Mouse (Mus musculus) right cerebral cortex, postnatal 4 days (tissue): ENCODE measurements at regions not wholly inside any gene's neighbourhood (a gene's known extent, or its start where the extent isn't known, plus 50 kb on each side); places are given as distances from the start of the nearest gene placed in this dataset.

Experiments
- DNase-seq: peaks from one replicate; pipeline ENCODE4 v3.0.0-alpha.2; 2022

DNA sequence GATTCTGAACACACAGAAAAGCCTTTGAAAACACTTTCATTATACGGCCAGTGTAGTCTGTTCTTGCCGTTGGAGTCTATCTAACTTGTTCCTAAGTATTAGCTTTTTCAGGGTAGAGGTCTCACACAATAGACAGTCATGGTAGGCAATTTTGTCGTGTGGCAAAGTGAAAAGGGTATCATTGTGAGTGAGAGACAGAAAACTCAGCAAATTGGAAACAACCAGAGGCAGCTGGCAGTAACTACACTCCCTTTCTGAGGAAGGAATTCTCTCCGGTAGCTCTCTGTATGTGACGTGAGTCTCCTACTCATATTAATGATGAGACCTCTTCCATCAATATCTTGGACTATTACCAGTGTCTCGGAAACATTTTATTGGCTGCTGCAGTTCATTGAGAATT is 413.8 kb upstream of the Hnrnpa3 start:
- DNase-seq: no peak

DNA sequence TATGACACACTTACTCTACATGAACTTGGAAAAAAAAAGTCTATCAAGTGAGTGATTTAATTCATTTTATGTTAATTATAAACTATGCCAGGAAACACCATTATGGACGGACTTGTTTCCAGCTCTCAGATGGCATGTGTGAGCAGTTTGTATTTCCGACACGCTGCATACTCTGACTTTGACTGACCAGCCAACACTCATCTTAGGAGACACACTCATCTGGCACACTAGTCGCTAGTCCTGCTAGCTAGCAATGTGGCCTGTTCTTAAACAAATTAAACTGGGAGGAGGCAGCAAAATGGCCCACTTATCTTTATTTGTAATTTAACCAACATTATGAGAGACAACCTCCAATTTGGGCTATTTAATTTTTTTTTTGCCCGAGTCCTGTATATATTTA is 413.4 kb upstream of the Hnrnpa3 start:
- no peak for DNase-seq

DNA sequence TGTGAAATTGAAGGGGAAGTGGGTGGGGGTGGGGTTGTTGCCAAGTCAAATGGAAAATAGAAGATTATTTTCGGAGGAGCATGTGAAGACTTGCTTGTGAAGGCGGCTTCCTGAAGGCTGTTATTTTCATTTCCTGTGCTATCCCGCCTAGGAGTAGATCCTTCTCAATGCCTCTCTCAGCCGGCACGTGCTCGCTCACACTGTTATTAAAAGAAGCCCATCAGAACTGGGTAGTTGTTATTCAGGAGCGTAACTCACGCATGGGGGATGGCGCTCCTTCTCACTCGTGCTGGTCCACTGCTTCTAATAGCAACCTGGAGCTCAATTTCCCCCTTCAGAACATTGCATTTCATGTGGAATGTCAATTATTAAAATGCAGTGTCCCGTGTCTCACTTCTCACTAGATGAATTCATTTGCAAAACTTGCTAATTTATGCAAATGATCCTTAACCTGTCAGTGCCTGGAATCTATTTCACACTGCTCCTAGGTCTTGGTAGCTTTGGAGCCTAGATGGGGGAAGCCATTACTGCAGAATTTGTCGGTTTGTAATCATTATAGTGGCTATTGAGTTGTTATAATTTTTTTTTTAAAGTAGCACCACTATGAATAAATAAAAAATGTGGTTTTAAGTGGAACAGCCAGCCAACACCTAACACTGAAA is 412.8 kb upstream of the Hnrnpa3 start:
- no peak for DNase-seq

DNA sequence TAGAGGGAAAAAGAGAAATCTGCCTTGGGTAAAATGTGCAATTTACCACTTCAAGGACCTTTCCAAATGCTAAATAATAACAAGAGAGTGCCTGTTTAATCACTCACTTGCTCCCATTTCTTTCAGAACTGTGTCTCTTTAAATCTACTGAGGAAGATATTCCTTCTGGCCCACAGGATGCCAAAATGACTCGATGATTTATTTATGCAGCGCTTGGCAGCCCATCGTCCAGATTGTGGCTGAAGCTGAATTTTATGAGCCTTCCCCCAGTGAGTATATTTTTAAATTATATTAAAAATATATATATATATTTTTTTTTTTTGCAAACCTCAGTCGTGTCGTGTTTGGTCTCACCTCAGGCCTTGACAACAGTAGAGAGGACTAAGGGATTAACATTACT is 410.8 kb upstream of the Hnrnpa3 start:
- DNase-seq: no peak

DNA sequence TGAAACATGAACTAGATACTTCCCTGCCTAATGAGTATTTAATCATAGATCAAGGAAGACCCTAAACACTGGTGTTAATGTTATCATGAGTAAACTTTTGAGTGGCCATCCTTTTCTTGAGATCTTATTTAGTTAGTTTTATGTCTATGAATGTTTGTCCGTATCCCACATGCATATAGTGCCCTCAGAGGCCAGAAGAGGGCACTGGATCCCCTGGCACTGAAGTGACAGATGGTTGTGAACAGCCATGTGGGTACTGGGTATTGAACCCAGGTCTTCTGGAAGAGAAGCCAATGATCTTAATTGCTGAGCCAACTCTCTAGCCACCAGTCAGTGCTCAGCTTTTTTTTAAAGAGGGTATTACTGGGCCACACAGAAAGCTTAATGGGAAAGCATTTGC is 408.6 kb upstream of the Hnrnpa3 start:
- no peak for DNase-seq

DNA sequence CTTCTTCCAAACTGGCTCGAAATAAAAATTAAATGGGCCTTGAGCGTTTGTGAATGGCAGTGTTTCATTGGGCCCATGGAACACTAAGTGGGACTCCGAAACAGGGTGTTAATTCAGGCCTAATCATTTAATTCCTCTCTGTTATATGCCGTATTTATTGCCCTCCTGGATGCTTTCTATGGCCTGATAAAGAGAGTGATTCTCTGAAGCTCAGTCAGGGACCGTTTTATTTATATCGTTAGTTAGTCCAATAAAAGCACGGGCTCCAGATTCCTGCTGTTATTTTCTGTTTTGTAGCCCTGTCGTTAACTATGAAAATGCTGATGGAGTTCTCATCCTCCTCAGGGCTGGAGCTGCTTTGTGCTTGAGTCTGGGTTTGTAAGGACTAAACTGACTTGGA is 406.2 kb upstream of the Hnrnpa3 start:
- DNase-seq: no peak

DNA sequence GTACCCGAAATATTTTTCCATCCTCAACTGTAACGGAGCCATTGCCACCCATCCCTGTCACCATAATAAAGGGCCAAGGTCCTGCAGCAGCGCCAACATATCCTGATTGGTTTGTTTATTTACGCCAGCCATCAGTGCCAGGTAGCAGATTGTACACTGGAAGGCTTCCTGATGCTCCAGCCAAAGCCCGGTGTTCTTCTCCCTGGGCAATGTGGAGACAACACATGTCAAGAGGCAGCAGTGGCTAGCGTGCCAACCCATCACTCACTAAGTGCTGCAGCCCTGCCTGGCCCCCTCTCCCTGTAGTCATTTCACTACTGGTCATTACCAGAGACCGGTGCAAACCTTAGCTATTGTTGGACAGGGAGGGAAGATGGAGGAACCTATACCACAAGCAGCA is 393.8 kb upstream of the Hnrnpa3 start:
- no peak for DNase-seq

DNA sequence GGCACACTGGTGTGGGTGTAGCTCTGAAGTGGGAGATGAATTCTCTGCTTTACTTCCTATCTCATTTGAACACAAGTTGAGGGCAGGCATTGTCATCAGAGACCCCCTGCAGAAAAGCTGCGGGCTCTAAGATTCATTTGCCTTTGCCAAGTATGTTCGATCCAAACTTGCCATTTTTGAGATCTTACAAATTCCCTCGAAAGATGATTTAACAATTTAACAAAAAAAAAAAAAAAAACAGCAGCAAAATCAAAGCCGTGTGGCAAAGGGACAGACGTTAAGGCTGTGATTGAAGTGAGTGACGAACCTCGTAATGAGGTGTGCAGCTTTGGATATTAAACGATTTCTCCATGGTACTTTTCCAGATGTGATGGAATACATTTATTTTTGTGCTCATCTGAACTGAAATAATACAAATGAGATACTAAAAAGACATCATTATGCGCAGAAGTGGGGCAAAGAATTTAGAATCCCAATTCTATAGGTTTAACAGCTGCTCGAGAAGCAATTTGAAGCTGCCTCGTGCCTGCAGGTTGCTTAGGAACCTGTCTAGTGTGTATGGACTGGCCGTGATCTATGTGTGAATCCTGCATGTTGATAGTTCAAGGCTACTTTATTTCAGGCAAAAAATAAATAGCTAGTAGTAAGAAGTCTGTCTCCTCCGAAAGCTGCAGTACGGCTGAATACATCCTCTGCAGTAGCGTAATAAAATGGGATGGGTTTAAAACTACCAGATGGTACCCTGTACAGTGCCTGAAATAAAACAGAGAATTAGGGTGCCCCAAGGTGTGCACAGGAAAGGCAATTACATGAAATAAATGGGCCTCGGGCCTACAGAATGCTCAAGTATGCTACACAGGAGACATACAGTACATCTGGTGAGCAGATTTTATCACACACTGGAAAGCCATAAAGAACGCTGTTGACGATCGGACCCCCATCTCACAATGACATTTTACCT is 393.0 kb upstream of the Hnrnpa3 start:
- no peak for DNase-seq

DNA sequence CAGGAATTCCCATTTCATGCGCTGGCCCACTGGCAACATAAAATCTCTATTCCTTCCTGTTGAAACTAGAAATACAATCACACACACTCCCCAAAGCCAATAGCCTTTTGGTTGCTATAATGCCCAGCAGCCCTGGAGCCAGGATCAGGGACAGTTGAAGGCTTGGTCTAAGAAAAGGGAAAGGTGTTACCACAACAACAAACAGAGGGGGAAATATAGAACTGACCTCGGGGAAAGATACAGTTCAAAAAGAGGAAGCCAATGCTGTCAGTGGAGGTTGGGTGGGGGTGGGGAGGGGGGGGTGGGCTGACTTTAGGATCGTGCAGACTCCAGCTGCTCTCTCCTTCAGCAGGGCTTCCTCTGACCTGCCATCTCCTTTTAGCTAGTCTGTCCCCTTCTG is 391.1 kb upstream of the Hnrnpa3 start:
- no peak for DNase-seq

DNA sequence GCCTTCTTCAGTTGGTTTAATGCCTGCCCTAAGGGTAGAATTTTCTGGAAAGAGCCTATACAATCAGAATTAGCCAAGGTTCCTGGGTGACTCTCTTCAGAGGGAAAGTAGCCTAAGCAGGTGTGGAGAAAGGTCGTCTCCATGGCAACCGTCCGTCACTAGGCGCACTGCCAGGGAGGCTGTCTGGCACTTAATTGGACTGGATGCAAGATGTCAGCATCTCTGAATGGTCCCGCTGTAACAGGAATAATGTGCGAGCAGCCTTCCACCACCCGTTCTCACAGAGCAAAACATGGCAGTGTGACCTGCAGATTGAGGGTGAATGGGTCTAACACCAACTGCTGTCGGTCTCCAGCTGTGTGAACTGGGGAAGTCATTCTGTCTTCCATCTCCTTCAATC is 389.6 kb upstream of the Hnrnpa3 start:
- DNase-seq: peak; percentile 40

DNA sequence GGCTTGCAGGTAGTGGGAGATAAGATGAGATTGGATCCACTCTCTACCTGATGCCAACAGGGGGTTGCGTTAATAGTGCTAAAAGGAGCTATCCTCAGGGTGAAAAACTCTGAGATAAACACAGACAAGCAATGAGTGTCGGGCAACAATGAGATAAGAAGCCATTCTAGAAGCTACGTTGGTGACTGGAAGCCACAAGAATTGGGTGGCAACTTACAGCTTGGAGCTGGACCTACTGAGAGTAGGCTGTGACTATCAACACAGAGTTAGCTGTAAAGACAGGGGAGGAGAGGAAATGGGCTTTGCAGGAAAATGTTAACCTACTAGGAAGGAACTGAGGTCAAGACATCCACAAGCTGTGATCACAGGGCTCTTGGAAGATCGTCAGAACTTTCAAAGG is 388.9 kb upstream of the Hnrnpa3 start:
- no peak for DNase-seq

DNA sequence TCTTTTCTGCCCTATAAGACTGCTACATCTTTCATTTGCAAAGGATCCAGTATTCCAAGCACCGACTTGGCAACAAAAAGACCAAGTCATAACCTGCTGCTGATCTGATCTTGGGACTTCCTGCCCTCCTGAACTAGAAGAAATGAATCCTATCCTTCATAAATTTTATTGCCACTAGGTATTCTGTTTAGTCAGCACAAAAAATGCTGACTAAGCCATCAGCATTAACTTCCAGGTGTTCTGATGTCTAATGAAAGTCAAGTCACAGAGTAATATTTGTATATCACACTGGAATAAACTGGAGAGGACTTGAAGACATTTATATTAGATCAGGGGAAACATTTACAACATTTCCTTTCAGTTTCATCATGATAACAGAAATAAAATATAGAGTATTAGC is 371.2 kb upstream of the Hnrnpa3 start:
- no peak for DNase-seq

DNA sequence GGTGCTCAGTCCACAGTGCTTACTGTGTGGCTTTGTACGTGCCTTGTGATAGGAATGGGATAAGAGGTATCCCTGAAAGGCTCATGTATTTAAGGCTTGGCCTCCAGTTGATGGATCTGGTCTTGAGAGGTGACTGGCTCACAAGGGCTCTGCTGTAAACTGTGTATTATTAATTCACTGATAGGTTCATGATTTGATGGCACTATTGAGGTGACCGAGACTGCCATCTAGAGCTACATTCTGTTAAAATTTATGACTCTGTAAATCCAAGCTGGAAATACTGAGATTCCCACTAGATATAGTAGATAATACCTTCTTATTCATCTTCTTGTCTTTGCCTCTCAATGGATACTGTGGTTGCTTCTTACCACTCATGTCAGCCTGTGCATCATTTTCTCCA is 367.4 kb upstream of the Hnrnpa3 start:
- DNase-seq: no peak

DNA sequence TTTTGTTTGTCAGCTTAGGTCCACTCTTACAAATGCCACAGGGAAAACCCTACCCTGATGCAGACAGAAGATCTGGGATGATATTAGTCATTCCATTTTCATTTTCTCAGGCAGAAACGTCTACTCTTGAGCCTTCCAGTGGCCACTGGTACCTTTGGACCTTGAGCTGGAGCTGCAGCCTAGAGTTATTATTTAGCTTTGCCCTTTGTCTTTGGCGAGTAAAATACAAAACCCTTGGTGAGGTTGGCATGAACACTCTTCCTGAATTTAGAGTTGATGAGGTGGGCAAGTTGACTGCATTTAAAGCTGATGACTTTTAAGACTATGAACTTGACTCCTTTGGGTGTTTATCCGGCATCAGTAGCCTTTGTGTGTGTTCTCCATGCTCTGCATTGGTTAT is 352.2 kb upstream of the Hnrnpa3 start:
- no peak for DNase-seq

DNA sequence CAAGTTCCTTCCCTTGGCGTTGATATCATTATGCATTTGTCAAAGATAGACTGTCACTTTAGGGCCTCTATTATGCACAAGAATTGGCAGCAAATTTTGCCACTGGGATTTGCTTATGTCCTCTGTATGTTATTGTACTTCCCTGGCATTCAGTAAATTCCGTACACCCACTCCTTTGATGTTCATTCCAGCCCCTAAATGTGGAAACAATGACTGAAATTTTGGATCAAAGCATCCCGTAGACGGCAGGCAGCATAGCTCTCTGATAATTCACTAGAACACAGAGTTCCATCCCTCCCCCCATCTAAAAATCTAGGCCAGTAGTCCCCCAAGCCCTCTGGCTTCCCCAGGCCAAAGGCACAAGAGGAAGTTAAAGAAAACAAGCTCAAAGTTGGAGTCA is 347.9 kb upstream of the Hnrnpa3 start:
- no peak for DNase-seq

DNA sequence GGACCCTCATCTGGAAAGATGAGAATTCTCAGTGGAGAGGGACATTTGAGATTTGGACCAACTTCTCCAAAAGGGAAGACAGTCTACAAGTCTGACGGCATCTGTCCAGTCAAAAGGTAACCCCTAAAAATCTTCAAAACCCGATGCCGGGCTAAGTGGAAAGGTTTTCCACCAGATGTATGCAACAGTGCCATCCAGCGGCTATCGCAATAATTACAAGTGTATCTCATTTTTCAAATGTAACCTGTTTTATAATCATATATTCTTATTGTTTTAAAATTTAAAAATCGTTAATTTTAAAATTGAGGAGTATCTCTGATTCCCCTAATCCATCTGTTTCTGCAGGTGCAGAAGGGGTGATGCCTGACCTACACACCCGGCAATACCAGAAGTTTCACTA is 346.8 kb upstream of the Hnrnpa3 start:
- DNase-seq: peak; percentile 73

DNA sequence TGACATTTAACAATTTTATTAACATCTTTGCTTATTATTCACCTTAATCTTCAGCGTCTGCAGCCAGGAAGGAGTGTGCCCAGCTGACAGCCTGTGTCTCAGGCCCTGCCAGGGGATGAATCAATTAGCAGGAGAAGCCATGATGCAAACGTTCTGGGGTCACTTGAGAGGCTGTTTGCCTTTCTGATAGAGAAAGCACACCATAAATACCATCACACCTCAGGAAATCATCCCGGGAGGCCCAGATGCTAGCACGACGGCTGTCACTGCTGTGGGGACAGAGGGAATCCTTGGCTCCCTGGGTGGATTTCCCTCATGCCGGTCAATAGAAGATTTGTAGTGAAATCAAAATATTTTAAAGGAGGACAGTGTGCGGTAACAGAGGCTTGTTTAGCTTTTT is 343.7 kb upstream of the Hnrnpa3 start:
- no peak for DNase-seq

DNA sequence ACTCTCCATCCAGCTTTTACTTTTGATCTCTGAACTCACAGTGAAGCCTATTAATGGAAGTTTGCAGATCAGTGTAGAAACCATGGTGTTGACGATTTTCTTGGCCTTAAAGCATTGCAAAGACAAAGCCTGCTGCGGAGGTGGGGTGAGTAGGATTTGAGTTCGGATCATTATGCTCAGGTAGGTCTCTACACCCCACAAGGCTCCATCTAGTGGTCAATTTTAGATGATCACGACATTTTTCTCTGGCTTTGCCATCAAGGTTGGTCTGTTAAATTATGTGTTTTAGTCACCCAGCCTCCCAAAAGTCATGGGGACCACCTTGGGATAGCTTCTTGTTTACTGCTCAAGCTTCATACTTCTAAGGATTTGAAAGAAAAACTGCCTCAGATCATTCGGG is 340.9 kb upstream of the Hnrnpa3 start:
- no peak for DNase-seq

DNA sequence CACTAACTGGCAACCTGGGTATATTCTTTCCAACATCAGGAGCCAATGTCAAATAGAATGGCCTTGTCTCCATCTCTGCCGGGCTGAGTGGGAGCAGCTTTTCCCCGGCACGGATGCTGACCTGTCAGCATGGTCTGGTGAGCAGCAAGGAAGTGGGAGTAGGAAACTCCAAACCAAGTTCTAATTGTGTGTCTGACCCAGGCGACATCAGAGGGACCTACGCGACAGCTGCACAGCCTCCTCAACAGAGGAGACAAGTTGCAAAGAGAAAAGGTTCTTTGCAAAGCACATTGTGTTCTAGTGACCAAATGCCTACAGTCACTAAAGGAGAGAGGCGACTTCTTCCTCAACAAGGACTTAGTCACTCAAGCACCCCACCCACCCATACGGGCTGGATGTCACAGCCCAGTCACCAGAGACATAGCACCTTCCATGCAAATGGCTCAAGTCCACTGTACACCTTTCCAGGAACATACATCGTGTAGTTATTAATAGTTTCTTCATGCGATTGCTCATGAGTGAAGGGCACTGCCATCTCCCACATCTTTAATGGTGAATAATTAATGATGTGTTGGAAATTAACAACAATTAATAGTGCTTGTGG is 334.8 kb upstream of the Hnrnpa3 start:
- no peak for DNase-seq

DNA sequence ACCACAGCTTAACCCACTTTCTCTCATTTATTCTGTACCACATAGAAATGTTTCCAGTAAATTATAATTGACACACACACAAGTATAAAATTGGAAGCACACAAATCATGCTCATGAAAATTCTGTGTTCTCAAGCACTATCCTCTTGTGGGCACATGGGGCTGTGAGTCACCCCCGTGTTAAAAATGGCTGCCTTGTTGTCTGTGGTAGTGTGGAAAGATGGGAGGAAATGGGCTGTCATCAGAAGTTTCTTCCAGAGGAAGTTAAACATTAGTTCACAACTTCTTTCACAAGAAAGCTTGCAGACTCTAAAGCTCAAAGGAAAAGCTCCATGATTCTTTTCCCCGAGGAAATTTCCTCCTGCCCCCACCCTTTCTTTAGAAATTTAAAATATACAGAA is 329.5 kb upstream of the Hnrnpa3 start:
- no peak for DNase-seq

DNA sequence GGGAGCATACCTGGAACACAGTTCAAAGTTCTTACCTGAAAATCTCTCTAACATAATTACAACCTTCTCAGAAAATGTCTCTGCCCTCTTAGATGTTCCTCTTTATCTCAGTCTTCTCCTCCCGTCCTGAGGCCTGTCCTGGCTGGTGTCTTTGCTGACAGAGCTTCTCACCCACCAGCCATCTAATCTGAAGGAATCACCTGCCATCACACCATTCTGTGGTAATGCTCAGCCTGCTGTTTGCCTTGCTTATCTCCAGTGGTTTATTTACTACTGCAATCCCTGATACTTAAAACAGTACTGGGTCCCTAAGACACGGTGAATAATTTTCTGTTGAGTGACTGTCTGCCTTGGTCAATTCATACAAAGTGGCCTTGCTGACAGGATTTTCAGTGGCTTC is 317.8 kb upstream of the Hnrnpa3 start:
- DNase-seq: no peak

DNA sequence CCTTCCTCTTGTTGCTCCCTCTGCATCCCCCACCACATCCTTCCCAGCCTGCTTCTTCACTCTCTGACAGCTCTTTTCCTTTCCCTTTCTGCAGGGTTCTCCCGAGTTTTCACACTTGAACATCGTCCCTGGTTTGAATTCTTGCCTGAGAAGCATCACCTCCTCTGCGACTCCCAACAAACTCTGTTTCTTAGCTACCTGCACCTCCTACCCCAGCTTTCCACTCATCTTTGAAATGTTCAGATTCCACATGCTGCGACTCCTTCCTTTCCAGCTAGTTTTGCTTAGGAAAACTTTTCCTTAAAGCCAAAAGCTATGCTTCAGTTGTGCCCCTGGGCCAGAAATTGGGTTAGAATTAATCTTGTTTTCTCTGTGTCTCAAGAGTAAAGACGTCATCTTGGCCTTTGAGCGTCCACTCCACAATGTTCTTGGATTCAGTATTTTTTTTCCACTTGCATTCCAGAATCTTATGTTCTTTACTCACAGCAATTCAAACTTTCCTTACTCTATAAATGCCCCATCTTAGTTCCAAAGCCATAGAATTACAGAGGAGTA is 317.3 kb upstream of the Hnrnpa3 start:
- no peak for DNase-seq

DNA sequence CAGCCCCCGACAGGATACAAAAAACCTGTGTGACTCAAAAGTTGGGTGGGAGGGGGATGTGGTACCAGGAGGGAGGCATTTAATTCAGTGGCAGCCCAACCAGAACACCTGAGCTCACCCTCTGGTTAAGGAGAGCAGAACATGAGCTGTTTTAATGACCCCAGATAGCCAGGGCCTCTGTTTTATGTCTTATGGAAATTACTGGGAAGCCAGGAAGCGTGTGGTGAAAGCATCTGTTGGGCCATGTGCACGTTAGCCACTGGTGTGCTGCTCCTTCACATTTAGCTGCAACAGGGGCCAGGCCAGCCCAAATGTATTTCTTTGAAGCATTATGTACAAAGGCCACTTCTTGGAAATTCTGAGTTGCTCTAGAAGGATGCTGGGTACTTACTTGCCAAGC is 308.2 kb upstream of the Hnrnpa3 start:
- no peak for DNase-seq

DNA sequence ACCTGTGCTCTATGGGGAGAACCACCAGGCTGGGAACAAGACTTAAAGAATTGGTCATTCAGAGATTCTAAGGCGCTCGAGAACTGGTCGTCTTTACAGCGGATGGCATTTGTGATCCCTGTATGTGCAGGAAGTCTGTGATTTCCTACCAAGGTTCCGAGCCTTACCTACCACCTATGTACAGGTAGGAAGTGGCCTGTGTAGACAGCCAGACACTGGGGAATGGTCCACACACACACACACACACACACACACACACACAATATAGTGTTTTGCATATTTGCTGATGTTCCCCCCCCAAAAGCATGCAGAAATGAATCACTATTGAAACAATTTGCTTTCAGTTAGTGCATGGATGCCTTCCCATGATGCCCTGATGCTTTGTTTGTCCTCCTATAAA is 307.1 kb upstream of the Hnrnpa3 start:
- no peak for DNase-seq
